Mouse (Mus musculus): ENCODE measurements at regions not wholly inside any gene's neighbourhood (a gene's known extent, or its start where the extent isn't known, plus 50 kb on each side); places are given as distances from the start of the nearest gene placed in this dataset.

DNA sequence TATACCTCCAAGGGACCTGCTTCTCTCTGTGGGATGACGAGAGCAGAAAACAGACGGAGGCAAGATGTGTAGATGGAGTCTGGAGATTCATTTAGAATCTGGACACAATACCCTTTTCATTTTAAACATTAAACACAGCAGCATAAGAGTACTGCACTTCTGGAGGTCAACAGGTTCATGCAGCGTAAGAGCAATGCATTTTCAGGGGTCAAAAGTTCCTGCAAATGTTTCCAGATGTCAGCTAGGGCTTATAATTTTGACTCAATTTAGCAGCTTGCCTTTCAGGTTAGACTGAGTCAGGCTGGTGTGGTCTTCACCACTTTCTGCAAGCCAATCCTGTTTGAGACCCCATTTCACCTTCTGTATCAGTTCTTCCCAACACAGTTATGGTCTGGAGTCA lies 277.9 kb downstream of the Hace1 start:
- Histone ChIP-seq H3K4me1 (ENCODE audit: control insufficient read depth, insufficient read depth, low read length) (no peaks in the 10 kb centered on the region), H3K27ac (ENCODE audit: control insufficient read depth, insufficient read depth, low read depth, low read length) (no peak overlapping the region), H3K27me3 (ENCODE audit: control insufficient read depth, insufficient read depth, low read length) (no peaks in the 10 kb centered on the region), H3K4me3 (ENCODE audit: control insufficient read depth, low read depth, low read length) (no peak overlapping the region), H3K36me3 (ENCODE audit: control insufficient read depth, insufficient read depth, low read length) (no peaks in the 10 kb centered on the region)
- TF ChIP-seq CTCF (IDR thresholded peaks at IDR 0.05; ENCODE audit: control insufficient read depth, insufficient read depth, insufficient replicate concordance, low read depth, low read length), result no peak
- no peak for TF ChIP-seq POLR2A (IDR thresholded peaks at IDR 0.05; ENCODE audit: control insufficient read depth, low read depth, low read length)

DNA sequence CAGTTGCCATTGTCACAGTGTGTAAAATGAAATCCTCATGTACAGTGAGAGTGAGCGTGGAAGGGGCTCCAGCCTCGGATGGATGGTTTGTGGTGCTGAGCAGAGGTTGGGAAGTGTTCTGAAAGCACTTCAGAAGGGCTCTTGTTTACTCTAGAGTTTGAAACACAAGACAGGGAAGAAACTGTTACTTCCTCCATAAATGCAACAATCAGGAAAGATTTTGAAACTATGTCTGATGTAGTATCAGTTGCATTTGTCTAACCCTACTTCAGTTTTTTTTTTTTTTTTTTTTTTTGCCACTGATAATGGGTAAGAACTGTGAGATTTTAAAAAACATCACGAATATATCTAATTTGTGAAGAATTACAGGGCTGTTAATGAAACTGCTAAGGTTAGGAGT lies 281.5 kb downstream of the Hace1 start:
- Histone ChIP-seq H3K4me3 (ENCODE audit: control insufficient read depth, low read depth, low read length) (no peak overlapping the region), H3K27me3 (ENCODE audit: control insufficient read depth, insufficient read depth, low read length) (no peaks in the 10 kb centered on the region), H3K27ac (ENCODE audit: control insufficient read depth, insufficient read depth, low read depth, low read length) (no peak overlapping the region), H3K36me3 (ENCODE audit: control insufficient read depth, insufficient read depth, low read length) (no peaks in the 10 kb centered on the region), H3K4me1 (ENCODE audit: control insufficient read depth, insufficient read depth, low read length) (no peaks in the 10 kb centered on the region)
- no peak for TF ChIP-seq CTCF (IDR thresholded peaks at IDR 0.05; ENCODE audit: control insufficient read depth, insufficient read depth, insufficient replicate concordance, low read depth, low read length)
- no peak for TF ChIP-seq POLR2A (IDR thresholded peaks at IDR 0.05; ENCODE audit: control insufficient read depth, low read depth, low read length)

DNA sequence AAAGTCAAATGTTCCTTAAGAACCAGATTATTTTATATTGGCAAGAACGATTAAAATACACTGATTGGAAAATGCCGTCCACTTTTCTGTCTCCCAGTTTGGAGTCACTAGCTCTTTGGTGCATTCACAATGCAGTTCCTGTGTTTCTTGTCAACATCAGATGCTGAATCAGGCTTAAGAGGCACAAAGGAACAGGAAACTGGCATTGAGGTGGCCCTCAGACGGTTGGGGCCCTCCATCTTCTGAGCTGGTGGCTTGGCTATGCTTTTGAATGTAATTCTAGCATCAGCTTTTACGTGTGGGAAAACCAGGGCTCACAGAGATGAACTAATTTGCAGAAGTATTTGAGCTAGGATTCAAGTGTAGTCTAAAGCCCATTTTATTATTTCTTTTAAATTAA lies 282.3 kb downstream of the Hace1 start:
- TF ChIP-seq CTCF (IDR thresholded peaks at IDR 0.05; ENCODE audit: control insufficient read depth, insufficient read depth, insufficient replicate concordance, low read depth, low read length), result no peak
- no peak for TF ChIP-seq POLR2A (IDR thresholded peaks at IDR 0.05; ENCODE audit: control insufficient read depth, low read depth, low read length)
- Histone ChIP-seq H3K4me1 (ENCODE audit: control insufficient read depth, insufficient read depth, low read length) (no peaks in the 10 kb centered on the region), H3K4me3 (ENCODE audit: control insufficient read depth, low read depth, low read length) (no peak overlapping the region), H3K27me3 (ENCODE audit: control insufficient read depth, insufficient read depth, low read length) (no peaks in the 10 kb centered on the region), H3K36me3 (ENCODE audit: control insufficient read depth, insufficient read depth, low read length) (no peaks in the 10 kb centered on the region), H3K27ac (ENCODE audit: control insufficient read depth, insufficient read depth, low read depth, low read length) (no peak overlapping the region)

DNA sequence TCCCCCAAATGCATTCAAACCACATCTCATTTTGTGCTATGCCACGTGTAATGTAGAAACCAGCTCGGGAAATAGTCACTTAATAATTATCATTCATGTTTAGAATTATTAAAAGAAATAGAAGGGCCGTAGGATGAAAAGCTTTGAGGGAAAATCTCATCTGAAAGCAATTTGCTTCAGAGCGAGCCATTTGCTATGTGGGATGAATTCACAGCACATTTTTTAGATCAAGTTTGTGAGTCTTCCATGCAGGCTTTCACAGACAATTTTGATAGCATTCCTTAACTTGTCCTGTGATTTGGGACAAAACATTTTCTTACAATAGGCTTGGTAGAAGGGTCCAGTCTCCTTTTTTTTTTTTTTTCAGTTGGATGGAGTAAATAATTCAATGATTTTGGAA lies 283.1 kb downstream of the Hace1 start:
- no peak overlapping the region for H3K4me3 ChIP-seq (ENCODE audit: control insufficient read depth, low read depth, low read length)
- H3K4me1 ChIP-seq (ENCODE audit: control insufficient read depth, insufficient read depth, low read length), result no peaks in the 10 kb centered on the region
- no peaks in the 10 kb centered on the region for H3K36me3 ChIP-seq (ENCODE audit: control insufficient read depth, insufficient read depth, low read length)
- TF ChIP-seq CTCF (IDR thresholded peaks at IDR 0.05; ENCODE audit: control insufficient read depth, insufficient read depth, insufficient replicate concordance, low read depth, low read length) (no peak), POLR2A (IDR thresholded peaks at IDR 0.05; ENCODE audit: control insufficient read depth, low read depth, low read length) (no peak)
- H3K27ac ChIP-seq (ENCODE audit: control insufficient read depth, insufficient read depth, low read depth, low read length), result no peak overlapping the region
- no peaks in the 10 kb centered on the region for H3K27me3 ChIP-seq (ENCODE audit: control insufficient read depth, insufficient read depth, low read length)

DNA sequence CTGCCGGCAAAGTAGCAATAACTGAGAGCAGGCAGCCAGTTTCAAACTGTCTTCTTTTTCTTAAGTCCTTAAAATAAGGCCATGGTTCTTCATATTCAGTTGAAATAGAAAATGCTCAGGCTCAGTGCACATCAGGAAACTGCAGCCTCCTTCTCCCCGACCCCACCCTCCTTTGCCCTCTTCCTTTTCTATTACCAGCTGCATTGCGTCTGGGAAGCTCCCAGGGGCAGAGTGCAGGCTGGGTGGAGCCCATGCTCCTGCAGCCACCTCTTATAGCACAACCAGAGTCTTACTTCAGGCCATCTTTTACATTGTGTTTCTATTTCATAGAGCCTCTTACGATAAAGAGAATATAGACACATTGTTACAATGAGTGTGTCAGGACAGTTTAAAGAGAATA lies 288.2 kb downstream of the Hace1 start:
- TF ChIP-seq CTCF (IDR thresholded peaks at IDR 0.05; ENCODE audit: control insufficient read depth, insufficient read depth, insufficient replicate concordance, low read depth, low read length) (no peak), POLR2A (IDR thresholded peaks at IDR 0.05; ENCODE audit: control insufficient read depth, low read depth, low read length) (no peak)
- H3K4me1 ChIP-seq (ENCODE audit: control insufficient read depth, insufficient read depth, low read length), result no peaks in the 10 kb centered on the region
- no peak overlapping the region for H3K4me3 ChIP-seq (ENCODE audit: control insufficient read depth, low read depth, low read length)
- H3K36me3 ChIP-seq (ENCODE audit: control insufficient read depth, insufficient read depth, low read length), result no peaks in the 10 kb centered on the region
- no peaks in the 10 kb centered on the region for H3K27me3 ChIP-seq (ENCODE audit: control insufficient read depth, insufficient read depth, low read length)
- H3K27ac ChIP-seq (ENCODE audit: control insufficient read depth, insufficient read depth, low read depth, low read length), result no peak overlapping the region

DNA sequence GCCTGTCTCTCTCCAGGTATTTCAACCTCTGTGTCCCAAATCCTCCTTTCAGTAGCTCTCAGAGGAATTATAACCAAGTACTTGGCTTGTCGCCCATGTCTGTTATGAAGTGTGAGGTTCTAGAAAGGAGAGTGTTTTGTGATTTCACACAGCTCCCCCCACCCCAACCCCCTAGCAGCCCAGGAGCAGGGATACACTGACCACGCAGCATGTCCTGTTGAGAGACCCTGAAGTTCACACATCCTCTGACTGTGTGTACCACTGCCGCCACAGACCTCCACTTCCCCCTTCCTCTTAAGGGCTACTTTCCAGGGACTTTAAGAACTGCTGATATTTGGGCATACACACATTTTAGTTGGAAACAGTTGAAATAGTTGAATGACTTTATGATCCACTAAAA lies 289.2 kb downstream of the Hace1 start:
- Histone ChIP-seq H3K4me3 (ENCODE audit: control insufficient read depth, low read depth, low read length) (no peak overlapping the region), H3K4me1 (ENCODE audit: control insufficient read depth, insufficient read depth, low read length) (no peaks in the 10 kb centered on the region), H3K27ac (ENCODE audit: control insufficient read depth, insufficient read depth, low read depth, low read length) (no peak overlapping the region), H3K27me3 (ENCODE audit: control insufficient read depth, insufficient read depth, low read length) (no peaks in the 10 kb centered on the region), H3K36me3 (ENCODE audit: control insufficient read depth, insufficient read depth, low read length) (no peaks in the 10 kb centered on the region)
- TF ChIP-seq CTCF (IDR thresholded peaks at IDR 0.05; ENCODE audit: control insufficient read depth, insufficient read depth, insufficient replicate concordance, low read depth, low read length) (no peak), POLR2A (IDR thresholded peaks at IDR 0.05; ENCODE audit: control insufficient read depth, low read depth, low read length) (no peak)

DNA sequence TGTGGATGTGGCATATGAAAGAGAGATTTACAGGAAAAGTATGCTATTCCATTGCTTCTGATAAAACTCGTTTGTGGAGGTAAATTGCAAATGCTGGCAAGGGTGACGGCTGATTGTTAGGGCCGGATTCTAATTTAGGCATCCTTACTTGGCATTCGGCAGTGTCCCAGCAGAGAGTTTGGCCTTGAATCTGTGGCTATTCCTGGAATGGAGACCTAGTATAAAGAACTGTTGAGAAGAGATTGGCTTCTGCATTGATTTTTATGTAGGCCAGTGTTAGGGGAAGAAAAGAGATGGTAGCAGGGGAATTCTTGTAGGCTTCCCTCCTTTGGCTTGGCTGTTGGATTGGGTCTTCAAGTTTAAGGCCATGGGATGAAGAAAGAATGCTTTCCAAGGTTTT lies 293.4 kb downstream of the Hace1 start:
- Histone ChIP-seq H3K27me3 (ENCODE audit: control insufficient read depth, insufficient read depth, low read length) (no peaks in the 10 kb centered on the region), H3K36me3 (ENCODE audit: control insufficient read depth, insufficient read depth, low read length) (no peaks in the 10 kb centered on the region), H3K4me1 (ENCODE audit: control insufficient read depth, insufficient read depth, low read length) (no peaks in the 10 kb centered on the region), H3K27ac (ENCODE audit: control insufficient read depth, insufficient read depth, low read depth, low read length) (no peak overlapping the region), H3K4me3 (ENCODE audit: control insufficient read depth, low read depth, low read length) (no peak overlapping the region)
- TF ChIP-seq CTCF (IDR thresholded peaks at IDR 0.05; ENCODE audit: control insufficient read depth, insufficient read depth, insufficient replicate concordance, low read depth, low read length) (no peak), POLR2A (IDR thresholded peaks at IDR 0.05; ENCODE audit: control insufficient read depth, low read depth, low read length) (no peak)
